Mouse (Mus musculus) liver, embryonic 11.5 days (tissue): ENCODE measurements around the gene Ugt1a8. TPM values are rescaled to one million over a fixed set of nuclear protein-coding genes. Genes with fewer than 3 reads are reported as not detected.

Experiments
- ATAC-seq: fragments of 200-750 bp; cut with Nextera tagmentation; replicated peaks from 2 replicates; pipeline ENCODE4 v1.8.0; 2017; ENCODE audit warnings: moderate number of reproducible peaks, mild to moderate bottlenecking, moderate TSS enrichment, moderate library complexity; ENCODE audit not compliant: low FRiP score
- DNase-seq: peaks from one replicate; pipeline ENCODE4 v3.0.0-alpha.2; 2017; ENCODE audit warnings: low spot score
- H3K27ac ChIP-seq: fragments of 300-500 bp; sonication (generic); 2 replicates; pipeline ENCODE4 v1.5.1; 2014; ENCODE audit warnings: mild to moderate bottlenecking, low read depth, low read length, control low read depth
- H3K27me3 ChIP-seq: fragments of 300-500 bp; sonication (generic); replicated peaks from 2 replicates; pipeline ENCODE4 v1.6.1; 2014; ENCODE audit warnings: low read length, mixed read lengths; ENCODE audit not compliant: control insufficient read depth, insufficient read depth
- H3K36me3 ChIP-seq: fragments of 300-500 bp; sonication (generic); 2 replicates; pipeline ENCODE4 v1.6.1; 2014; ENCODE audit warnings: mild to moderate bottlenecking, low read length, moderate library complexity, mixed read lengths; ENCODE audit not compliant: control insufficient read depth, insufficient read depth
- H3K4me1 ChIP-seq: fragments of 300-500 bp; sonication (generic); replicated peaks from 2 replicates; pipeline ENCODE4 v1.6.1; 2014; ENCODE audit warnings: low read length, mixed read lengths; ENCODE audit not compliant: control insufficient read depth, insufficient read depth
- H3K4me2 ChIP-seq: fragments of 300-500 bp; sonication (generic); 2 replicates; pipeline ENCODE4 v1.6.1; 2014; ENCODE audit warnings: mild to moderate bottlenecking, control low read depth, moderate library complexity
- H3K4me3 ChIP-seq: fragments of 300-500 bp; sonication (generic); 2 replicates; pipeline ENCODE4 v1.5.1; 2014; ENCODE audit warnings: low read depth, low read length, control low read depth
- H3K9ac ChIP-seq: fragments of 300-500 bp; sonication (generic); 2 replicates; pipeline ENCODE4 v1.6.1; 2014; ENCODE audit warnings: low read depth, low read length, control low read depth
- H3K9me3 ChIP-seq: fragments of 300-500 bp; sonication (generic); 2 replicates; pipeline ENCODE4 v1.6.1; 2016; ENCODE audit warnings: low read length, inconsistent platforms, mixed read lengths; ENCODE audit not compliant: control insufficient read depth
- WGBS: fragments of 180-500 bp; shearing (Covaris S2); extraction: QIAGEN DNeasy Blood & Tissue Kit; methylation state at CpG from one replicate; pipeline ENCODE4 v1.1.7; 2014; 5-methylcytosine and 5-hydroxymethylcytosine counted together
- polyA plus RNA-seq: library from polyadenylated mRNA; unstranded; fragments of >200 nt; fragmentation: Nextera tagmentation; extraction: Ambion mirVana; gene quantifications from 2 replicates; pipeline ENCODE4 v1.2.1, GENCODE M21; 2014

The Ugt1a8 gene
- polyA plus RNA-seq, 1 experiment from 2014 or later = not detected

GRCm38 (mm10) chr1:88250023-88250422 is 162.4 kb downstream of the Ugt1a8 start:
- H3K4me3 ChIP-seq = no peak overlapping the region
- no peak overlapping the region for H3K27ac ChIP-seq
- WGBS = 77% methylated on average over 5 of the region's 5 CpGs
- no peak overlapping the region for H3K9ac ChIP-seq
- peaks cover 86% of the 10 kb centered on the region for H3K9me3 ChIP-seq
- H3K4me1 ChIP-seq = no peaks in the 10 kb centered on the region
- no peaks in the 10 kb centered on the region for H3K27me3 ChIP-seq
- DNase-seq = no peak
- no peaks in the 10 kb centered on the region for H3K36me3 ChIP-seq
- ATAC-seq = no peak
- H3K4me2 ChIP-seq = no peak overlapping the region

- no peak overlapping the region for H3K9ac ChIP-seq
- 69% methylated on average over 8 of the region's 8 CpGs for WGBS
- no peak overlapping the region for H3K27ac ChIP-seq
- H3K9me3 ChIP-seq = peaks cover 80% of the 10 kb centered on the region
- H3K4me1 ChIP-seq = no peaks in the 10 kb centered on the region
- no peaks in the 10 kb centered on the region for H3K36me3 ChIP-seq
- H3K27me3 ChIP-seq = no peaks in the 10 kb centered on the region
- DNase-seq (no peak), ATAC-seq (no peak)
- H3K4me2 ChIP-seq = no peak overlapping the region
- H3K4me3 ChIP-seq = no peak overlapping the region
These were observed 165.5 kb downstream of the Ugt1a8 start for GRCm38 (mm10) chr1:88253106-88253505.

- H3K36me3 ChIP-seq = no peaks in the 10 kb centered on the region
- H3K4me2 ChIP-seq = no peak overlapping the region
- DNase-seq (no peak), ATAC-seq (no peak)
- no peak overlapping the region for H3K9ac ChIP-seq
- H3K4me3 ChIP-seq = no peak overlapping the region
- peaks cover 76% of the 10 kb centered on the region for H3K9me3 ChIP-seq
- no peaks in the 10 kb centered on the region for H3K27me3 ChIP-seq
- H3K27ac ChIP-seq = no peak overlapping the region
- WGBS = 69% methylated on average over 6 of the region's 6 CpGs
- H3K4me1 ChIP-seq = no peaks in the 10 kb centered on the region
These were observed 165.9 kb downstream of the Ugt1a8 start for GRCm38 (mm10) chr1:88253540-88253939.

- H3K27ac ChIP-seq = no peak overlapping the region
- H3K9me3 ChIP-seq = peaks cover 62% of the 10 kb centered on the region
- 79% methylated on average over 12 of the region's 12 CpGs for WGBS
These were observed 167.3 kb downstream of the Ugt1a8 start for GRCm38 (mm10) chr1:88254793-88255465.

GRCm38 (mm10) chr1:88255466-88255857 is 167.8 kb downstream of the Ugt1a8 start:
- peaks cover 14% of the 10 kb centered on the region for H3K4me1 ChIP-seq
- no peak overlapping the region for H3K4me2 ChIP-seq
- peaks cover 57% of the 10 kb centered on the region for H3K9me3 ChIP-seq
- no peaks in the 10 kb centered on the region for H3K27me3 ChIP-seq
- no peak for DNase-seq
- H3K9ac ChIP-seq = no peak overlapping the region
- H3K27ac ChIP-seq = no peak overlapping the region
- ATAC-seq = no peak
- WGBS = 63% methylated on average over 2 of the region's 2 CpGs
- no peak overlapping the region for H3K4me3 ChIP-seq
- peaks cover under 1% of the 10 kb centered on the region; the same call in 1 of the 2 replicates for H3K36me3 ChIP-seq

More at GRCm38 (mm10) chr1:88254793-88255465, 167.3 kb downstream of the Ugt1a8 start:
- peaks cover 8% of the 10 kb centered on the region for H3K4me1 ChIP-seq
- H3K9ac ChIP-seq = no peak overlapping the region
- ATAC-seq = no peak
- no peaks in the 10 kb centered on the region for H3K36me3 ChIP-seq
- no peak overlapping the region for H3K4me2 ChIP-seq
- no peak for DNase-seq
- no peak overlapping the region for H3K4me3 ChIP-seq
- no peaks in the 10 kb centered on the region for H3K27me3 ChIP-seq

- Histone ChIP-seq H3K9ac (no peak overlapping the region), H3K36me3 (peaks cover 6% of the 10 kb centered on the region), H3K4me3 (no peak overlapping the region), H3K4me1 (peaks cover 21% of the 10 kb centered on the region), H3K9me3 (peaks cover 56% of the 10 kb centered on the region), H3K27me3 (no peaks in the 10 kb centered on the region), H3K4me2 (no peak overlapping the region), H3K27ac (no peak overlapping the region)
- DNase-seq (no peak), ATAC-seq (no peak)
- 75% methylated on average over 13 of the region's 13 CpGs for WGBS
These were observed 168.6 kb downstream of the Ugt1a8 start for GRCm38 (mm10) chr1:88255989-88256754.

GRCm38 (mm10) chr1:88256886-88257663 is 169.5 kb downstream of the Ugt1a8 start:
- peaks cover 55% of the 10 kb centered on the region for H3K9me3 ChIP-seq

GRCm38 (mm10) chr1:88257681-88258080 is 170.1 kb downstream of the Ugt1a8 start:
- peaks cover 21% of the 10 kb centered on the region for H3K36me3 ChIP-seq
- WGBS = 79% methylated on average over 6 of the region's 6 CpGs
- ATAC-seq = no peak
- no peak overlapping the region for H3K9ac ChIP-seq
- no peak overlapping the region for H3K4me2 ChIP-seq
- no peak overlapping the region for H3K27ac ChIP-seq
- peaks cover 49% of the 10 kb centered on the region for H3K9me3 ChIP-seq
- H3K27me3 ChIP-seq = no peaks in the 10 kb centered on the region
- no peak for DNase-seq
- H3K4me3 ChIP-seq = no peak overlapping the region
- H3K4me1 ChIP-seq = peaks cover 35% of the 10 kb centered on the region

More at GRCm38 (mm10) chr1:88256886-88257663, 169.5 kb downstream of the Ugt1a8 start:
- ATAC-seq (no peak), DNase-seq (no peak)
- Histone ChIP-seq H3K27me3 (no peaks in the 10 kb centered on the region), H3K4me2 (no peak overlapping the region), H3K36me3 (peaks cover 15% of the 10 kb centered on the region), H3K4me3 (no peak overlapping the region), H3K9ac (no peak overlapping the region), H3K4me1 (peaks cover 29% of the 10 kb centered on the region), H3K27ac (no peak overlapping the region)
- WGBS = 72% methylated on average over 10 of the region's 10 CpGs
